Mouse (Mus musculus) splenic B cell, adult 2 months (primary cell): ENCODE results near the gene Pink1.
A peak's percentile ranks its signal among the peaks of the same experiment; 100 is the strongest.

ENCODE experiments used
- DNase-seq: peaks from one replicate; pipeline ENCODE4 v3.0.0-alpha.2; 2011; ENCODE audit warnings: low read depth, low spot score
- H3K27me3 ChIP-seq: 2 replicates; pipeline ENCODE4 v1.6.1; 2012; ENCODE audit warnings: mild to moderate bottlenecking, low read length, moderate library complexity, mixed read lengths; ENCODE audit not compliant: control insufficient read depth, poor library complexity, insufficient read depth, severe bottlenecking
- H3K36me3 ChIP-seq: 2 replicates; pipeline ENCODE4 v1.6.1; 2012; ENCODE audit warnings: mild to moderate bottlenecking, low read length, moderate library complexity, mixed read lengths; ENCODE audit not compliant: control insufficient read depth, poor library complexity, insufficient read depth, severe bottlenecking

Pink1 gene

DNA sequence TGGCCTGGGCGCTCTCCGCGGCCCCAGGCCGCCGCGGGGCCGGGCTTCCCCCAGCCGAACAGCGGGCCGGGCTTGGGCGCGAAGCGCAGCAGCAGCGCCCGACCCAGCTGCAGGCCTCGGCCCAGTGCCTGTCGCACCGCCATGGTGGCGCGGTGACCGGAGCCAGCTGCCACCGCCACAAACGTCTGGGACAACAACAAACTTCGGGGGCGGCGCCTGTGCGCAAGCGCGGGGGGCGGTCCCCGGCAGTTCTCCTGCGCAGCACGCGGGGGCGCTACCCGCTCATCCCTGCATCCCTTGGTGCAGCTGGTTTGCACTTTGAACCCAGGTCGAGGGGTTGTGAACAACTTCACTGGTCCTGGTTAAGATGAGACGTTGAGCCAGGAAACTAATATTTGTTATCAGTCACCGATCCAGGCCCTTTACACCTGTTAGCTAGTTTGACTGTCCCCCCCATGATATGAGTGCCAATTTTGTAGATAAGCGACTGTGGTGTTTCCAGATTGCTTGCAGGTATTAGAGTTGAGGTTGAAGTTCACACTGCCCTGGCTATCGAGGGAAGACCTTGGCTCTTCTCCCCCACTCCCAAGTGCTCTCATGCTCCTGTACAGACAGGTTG, at the start of gene Pink1:
TSS of gene Pink1 (minus strand) at position 231 of the 619 bp plus-strand sequence.
- H3K36me3 ChIP-seq = no peaks in the 10 kb centered on the region
- H3K27me3 ChIP-seq = no peaks in the 10 kb centered on the region
- DNase-seq = peak; percentile 90

DNA sequence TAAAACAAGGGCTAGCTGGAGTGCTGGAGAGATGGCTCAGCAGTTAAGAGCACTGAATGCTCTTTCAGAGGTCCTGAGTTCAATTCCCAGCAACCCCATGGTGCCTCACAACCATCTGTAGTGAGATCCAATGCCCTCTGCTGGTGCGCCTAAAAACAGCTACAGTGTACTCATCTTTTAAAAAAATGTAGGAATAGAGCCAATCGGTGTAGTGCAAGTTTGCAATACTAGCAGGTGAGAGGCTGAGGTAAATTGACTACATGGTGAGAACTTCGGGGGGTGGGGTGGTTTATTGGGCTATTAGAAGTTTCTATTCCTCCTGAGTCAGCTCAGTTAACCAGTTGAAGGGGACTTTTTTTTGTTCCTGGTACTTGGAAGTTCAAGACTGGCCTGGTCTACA, 49.0 kb upstream of the Pink1 start:
- no peaks in the 10 kb centered on the region for H3K36me3 ChIP-seq
- no peak for DNase-seq
- H3K27me3 ChIP-seq = no peaks in the 10 kb centered on the region

DNA sequence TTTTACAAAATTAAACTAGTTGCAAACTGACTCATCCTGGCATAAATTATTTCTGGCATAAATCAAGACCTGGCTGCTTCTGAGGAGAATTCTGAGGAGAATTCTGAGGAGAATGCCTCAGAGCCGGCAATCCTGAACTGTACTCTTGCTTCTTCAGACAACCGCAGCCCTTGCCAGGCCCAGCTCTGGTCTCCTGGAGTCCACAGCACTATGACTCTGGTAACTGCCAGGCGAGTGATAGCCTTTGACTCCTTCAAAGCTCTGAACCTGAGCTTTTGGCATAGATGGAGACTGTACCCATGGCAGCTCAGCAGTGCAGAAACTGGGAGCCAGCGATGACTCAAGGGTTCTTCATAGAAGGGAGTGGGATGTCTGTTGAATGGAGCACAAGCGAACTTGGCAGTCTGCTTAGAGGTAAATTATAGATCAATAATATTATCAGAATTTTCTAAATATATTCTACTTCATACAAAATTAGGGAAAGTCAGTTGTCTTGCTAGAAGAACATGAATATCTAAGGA, 44.9 kb upstream of the Pink1 start:
- no peak for DNase-seq
- no peaks in the 10 kb centered on the region for H3K27me3 ChIP-seq
- no peaks in the 10 kb centered on the region for H3K36me3 ChIP-seq

DNA sequence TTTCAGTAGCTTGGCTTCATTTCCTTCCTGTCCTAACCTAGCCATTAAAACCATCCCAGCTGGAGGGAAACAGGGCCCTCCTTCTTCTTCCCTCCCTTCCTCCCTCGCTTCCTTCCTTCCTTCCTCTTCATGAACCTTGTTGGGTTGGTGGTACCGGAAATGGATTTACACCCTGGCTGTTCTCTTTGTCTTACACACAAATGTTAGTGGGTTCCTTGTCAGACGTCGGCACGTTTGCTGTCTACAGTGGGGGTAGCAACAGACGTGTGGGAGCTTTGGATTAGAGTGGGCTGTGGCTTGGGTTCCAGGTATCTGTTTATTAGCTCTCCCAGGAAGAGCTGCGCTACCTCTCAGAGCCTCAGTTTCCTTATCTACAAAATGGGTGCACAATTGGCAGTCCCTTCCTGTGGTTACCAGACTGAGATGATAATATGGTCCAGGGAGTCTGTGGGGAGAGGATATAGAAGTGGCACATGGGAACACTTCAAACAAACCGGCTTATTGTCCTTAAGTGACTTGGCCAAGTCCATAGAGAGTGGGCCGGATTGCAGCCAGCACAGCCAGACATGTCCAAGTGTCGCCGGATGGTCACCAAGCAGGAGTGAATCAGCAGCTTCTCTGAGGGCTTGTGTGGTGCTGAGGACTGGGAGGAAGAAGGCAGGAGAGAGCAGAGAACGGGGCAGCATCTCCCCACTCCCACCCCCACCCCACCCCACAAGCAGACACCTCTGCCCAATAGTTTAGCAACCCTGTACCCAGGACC, 42.6 kb upstream of the Pink1 start:
- Histone ChIP-seq H3K27me3 (no peaks in the 10 kb centered on the region), H3K36me3 (no peaks in the 10 kb centered on the region)
- no peak for DNase-seq

DNA sequence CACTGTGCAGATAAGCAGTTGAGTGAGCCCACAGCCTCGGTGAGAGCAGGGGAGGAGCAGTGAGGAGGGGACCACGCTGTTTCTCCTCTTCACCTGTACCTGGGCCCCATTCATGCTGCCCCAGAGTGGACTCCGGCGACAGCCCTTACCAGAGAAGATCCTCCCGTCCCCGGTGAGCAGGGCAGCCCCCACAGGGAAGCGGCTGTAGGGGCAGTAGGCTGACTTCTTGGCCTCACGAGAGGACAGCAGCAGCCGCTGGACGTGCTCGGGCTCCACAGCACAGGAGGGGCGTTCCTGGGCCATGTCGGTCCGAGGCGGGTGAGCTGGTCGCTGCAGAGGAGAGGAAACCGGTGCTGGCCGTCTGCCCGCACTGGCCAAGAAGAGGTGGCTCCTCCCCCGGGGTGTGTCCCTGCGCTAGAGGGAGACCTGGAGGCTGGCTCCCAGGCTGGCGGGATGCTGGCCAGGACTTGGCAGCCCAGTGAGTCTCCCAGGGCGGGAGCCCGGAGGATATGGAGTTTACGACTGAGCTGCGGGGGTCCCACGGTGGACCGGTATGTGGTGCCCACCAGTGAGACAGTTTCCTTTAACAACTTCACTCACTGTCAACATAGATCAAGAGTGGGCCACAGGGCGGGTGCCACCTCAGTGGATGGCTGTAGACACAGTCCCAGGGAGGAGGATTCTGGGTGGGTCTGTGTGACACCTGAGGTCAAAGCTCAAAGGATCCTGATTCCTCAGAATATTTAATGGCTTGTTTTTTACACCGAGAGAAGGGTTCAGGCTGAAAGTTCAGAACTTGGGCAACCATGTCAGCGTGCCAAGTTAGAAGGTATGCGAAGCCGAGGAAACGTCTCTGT, 41.8 kb upstream of the Pink1 start, which contains the start of gene Cda:
TSS of gene Cda (minus strand) at position 352 of the 857 bp plus-strand sequence.
- no peaks in the 10 kb centered on the region for H3K27me3 ChIP-seq
- DNase-seq = no peak

DNA sequence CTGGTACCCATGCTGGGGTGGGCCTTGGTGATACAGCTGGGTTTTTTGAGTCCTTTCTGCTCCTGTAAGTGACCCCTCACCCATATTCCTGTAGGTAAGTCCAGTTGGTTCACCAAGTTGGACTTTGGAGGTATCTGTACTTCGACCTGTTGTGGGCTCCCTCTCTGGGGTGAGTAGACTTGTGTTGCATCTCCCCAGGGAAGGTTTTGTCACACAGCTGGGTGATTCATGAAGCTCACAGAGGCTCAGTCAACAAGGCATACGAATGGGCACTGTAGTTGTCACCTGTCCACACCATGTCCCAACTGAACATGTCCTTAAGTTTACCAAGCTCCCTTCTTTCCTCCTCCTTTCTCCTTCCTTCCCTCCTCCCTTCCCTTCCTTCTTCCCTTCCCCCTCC, 40.5 kb upstream of the Pink1 start:
- no peaks in the 10 kb centered on the region for H3K27me3 ChIP-seq
- DNase-seq = no peak
- no peaks in the 10 kb centered on the region for H3K36me3 ChIP-seq

More for the DNA sequence above, 41.8 kb upstream of the Pink1 start, which contains the start of gene Cda:
- H3K36me3 ChIP-seq = no peaks in the 10 kb centered on the region

DNA sequence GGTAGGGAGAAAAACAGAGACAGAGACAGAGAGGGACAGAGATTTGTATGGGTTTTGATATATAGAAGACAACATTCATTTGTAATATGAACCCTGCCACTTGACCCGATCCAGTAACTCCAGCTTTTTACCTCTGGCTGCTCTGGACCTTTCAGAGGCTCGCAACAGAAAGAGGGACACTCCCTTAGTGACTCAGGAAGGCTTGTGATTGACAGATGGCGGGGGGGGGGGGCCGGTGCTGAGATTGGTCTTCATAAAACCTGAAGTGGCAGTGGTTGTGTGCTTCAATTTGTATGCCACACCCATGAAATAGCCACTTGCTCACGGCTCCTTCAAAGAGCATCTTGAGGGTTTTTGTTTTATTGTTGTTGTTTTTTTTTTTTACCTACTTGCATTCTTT, 37.4 kb upstream of the Pink1 start:
- no peaks in the 10 kb centered on the region for H3K36me3 ChIP-seq
- no peaks in the 10 kb centered on the region for H3K27me3 ChIP-seq
- no peak for DNase-seq

DNA sequence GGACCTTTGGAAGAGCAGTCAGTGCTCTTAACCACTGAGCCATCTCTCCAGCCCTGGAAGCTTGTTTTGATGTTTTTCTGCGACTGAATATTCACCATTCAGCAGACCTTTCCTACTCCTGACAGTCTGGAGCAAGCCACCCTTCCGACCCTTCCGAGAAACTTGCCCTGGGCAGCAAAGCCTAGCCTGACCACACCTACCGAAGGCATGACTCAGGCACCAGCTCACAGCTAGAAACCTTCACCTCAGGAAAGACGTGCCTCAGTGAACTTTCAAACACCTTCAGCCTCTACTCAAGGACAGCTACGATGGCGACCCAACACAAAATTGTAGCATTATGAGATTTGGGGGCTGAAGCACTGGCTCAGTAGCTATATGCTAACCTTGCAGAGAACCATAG, 36.8 kb upstream of the Pink1 start:
- H3K27me3 ChIP-seq = no peaks in the 10 kb centered on the region
- no peaks in the 10 kb centered on the region for H3K36me3 ChIP-seq
- DNase-seq = no peak

DNA sequence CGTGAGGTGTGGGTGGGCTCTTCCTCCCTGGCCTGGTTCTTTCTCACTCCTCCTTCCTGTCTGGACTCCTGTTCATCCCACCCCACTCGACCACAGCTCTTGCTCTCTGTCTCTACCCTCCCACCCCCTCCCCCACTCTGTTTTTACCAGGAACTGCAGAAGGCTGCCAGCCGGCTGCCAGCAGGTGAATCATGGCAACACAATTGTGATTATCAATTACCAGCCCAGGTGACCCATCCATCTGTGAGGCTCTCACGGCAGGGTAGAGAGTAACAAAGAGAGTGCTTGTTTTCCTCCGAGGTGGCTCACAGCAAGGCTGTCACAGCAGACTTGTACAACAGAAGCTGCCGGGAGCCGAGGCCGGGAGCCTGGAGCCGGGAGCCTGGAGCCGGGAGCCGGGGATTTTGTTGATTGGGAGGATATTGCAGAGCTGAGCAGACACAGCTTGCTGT, 35.3 kb upstream of the Pink1 start:
- no peaks in the 10 kb centered on the region for H3K27me3 ChIP-seq
- no peaks in the 10 kb centered on the region for H3K36me3 ChIP-seq
- no peak for DNase-seq

DNA sequence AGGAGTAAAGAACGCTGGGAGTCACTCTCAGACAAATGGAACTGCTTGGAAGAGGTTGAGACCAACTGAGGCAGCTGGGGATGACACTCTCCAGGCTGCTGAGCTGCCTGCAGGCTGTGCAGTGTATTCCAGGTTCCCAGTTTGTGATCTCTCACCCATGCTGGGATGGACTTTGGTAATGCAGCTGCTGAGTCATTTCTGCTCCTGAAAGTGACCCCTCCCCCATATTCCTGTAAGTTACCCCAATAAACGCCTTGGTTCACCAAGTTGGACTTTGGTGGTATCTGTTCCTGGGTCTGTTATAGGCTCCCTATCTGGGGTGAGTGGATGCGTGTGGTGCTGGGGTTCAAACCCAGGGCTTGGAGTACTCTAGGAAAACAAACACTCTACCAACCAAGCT, 32.1 kb upstream of the Pink1 start:
- Histone ChIP-seq H3K36me3 (no peaks in the 10 kb centered on the region), H3K27me3 (no peaks in the 10 kb centered on the region)

DNA sequence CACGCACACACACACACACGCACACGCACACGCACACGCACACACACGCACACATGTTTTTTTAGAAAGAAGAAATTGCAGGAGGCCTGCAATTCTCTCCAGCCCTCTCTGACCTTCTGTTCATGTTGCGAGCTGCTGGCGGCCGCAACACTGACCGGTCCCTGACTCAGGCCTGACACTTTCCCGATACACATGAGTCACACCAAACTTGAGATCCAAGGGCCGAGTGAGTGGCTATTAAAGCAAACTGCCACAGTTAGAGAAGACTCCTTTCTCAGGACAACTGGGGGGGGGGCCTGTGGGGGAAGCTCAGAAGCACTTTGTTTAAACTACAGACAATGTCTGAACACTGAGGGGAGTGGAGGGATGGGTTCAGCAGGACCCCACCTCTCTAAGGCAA, 30.4 kb upstream of the Pink1 start:
- no peak for DNase-seq
- no peaks in the 10 kb centered on the region for H3K27me3 ChIP-seq
- H3K36me3 ChIP-seq = no peaks in the 10 kb centered on the region

More for the DNA sequence above, 32.1 kb upstream of the Pink1 start:
- DNase-seq = no peak

DNA sequence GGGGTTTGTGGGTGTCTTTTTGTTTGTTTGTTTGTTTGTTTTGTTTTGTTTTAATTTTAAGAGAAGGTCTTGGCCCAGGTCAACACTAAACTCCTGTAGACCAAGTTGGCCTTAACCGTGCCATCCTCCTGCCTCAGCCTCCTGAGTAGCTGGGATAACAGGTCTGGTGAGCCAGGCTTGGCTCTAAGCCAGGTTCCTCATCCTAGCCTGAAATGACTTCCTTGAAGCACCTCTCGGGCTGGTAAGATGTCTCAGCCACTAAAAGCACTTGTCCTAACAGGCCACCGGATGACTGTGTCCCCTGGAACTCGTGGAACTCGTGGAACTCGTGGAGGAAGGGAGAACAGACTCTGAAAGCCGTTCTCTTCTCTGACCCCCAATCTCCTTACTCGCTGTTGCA, 30.0 kb upstream of the Pink1 start:
- DNase-seq = no peak
- H3K27me3 ChIP-seq = no peaks in the 10 kb centered on the region
- H3K36me3 ChIP-seq = no peaks in the 10 kb centered on the region

DNA sequence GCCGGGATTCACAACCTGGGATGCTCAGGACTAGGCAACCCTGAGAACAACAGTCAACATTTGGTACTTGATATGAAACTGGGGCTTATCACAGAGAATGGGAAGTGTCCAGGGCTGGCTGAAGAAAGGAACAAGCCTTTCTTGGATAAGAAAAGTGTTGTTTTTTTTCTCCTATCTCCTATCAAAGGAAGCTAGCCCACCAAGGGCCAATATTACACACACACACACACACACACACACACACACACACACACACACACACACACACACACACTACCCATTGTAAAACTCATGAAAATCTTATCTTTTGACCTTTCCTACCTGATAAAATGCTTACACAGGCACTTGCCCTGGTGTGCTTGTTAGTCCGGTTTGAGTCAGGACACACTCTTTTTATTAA, 29.4 kb upstream of the Pink1 start:
- DNase-seq = no peak
- H3K27me3 ChIP-seq = no peaks in the 10 kb centered on the region
- no peaks in the 10 kb centered on the region for H3K36me3 ChIP-seq

DNA sequence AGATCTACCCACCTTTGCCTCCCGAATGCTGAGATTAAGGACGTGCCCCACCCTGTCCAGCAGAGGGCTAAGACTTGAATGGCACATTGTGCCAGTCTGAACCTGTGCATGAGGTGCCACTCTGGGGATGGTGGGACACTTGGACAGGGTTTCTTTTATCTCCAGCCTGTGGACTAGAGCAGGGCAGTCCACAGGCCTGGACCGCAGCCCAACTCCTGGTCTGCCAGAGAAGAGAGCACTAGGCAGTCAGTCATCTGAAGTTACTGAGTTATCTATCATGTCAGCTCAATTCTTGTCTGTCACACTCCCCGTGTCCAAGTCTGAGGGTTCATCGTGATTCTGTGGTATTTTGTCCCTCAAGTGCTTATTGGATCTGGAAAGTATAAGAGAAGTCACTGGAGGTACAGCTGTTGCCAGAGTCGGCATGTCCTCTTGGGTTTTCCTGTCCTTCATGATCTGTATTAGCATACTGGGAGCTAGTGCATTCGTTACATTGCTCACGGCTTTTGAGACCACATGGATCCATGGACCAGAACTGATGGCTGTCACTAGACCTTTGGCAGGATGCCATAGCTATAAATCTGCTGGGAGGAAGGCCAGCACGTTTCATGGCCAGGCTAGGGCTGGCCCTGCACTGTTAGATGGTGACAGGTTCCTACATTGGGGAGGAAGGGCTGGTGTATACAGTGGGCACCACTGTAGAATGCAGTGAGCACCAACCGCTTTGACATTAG, 27.5 kb upstream of the Pink1 start:
- Histone ChIP-seq H3K27me3 (no peaks in the 10 kb centered on the region), H3K36me3 (no peaks in the 10 kb centered on the region)
- no peak for DNase-seq
